Mouse (Mus musculus): Measurements from ENCODE around the gene Csnk1e. TPM values are rescaled to one million over a fixed set of nuclear protein-coding genes. Genes with fewer than 3 reads are reported as not detected.

Gene Csnk1e
- polyA plus RNA-seq, 2 experiments = 83.8 to 184 TPM

DNA sequence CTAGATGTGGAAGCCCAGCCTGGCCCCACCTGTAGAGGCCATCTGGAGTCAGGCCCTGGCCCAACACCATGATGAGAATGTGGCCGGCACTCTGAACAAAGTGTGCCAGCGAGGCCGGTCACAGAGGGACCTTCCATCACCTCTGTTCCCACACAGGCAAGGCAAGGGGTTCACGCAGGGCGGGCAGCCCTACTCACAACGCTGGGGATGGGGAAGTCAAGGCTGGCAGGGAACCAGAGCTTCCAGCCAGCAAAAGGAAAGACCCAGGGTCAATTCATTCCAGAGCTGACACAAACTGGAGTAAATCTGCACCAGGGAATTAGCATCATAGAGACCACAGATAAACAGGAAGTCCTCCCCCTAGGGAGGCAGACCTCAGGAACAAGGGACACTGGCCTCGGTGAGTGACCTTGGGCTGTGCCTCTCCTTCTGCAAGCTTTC is 18.9 kb downstream of the Csnk1e start:
- no peak overlapping the region for H3K9ac ChIP-seq (ENCODE audit: low read depth, low read length, severe bottlenecking)
- H3K27me3 ChIP-seq (ENCODE audit: control insufficient read depth, insufficient read depth, low read length) = no peaks in the 10 kb centered on the region
- no peak for DNase-seq (ENCODE audit: low spot score)
- peaks cover 22% of the 10 kb centered on the region for H3K4me1 ChIP-seq (ENCODE audit: control insufficient read depth, insufficient read depth, low read length)
- no peak overlapping the region for H3K27ac ChIP-seq (replicated peaks; ENCODE audit: low read depth, low read length)
- H3K4me2 ChIP-seq (replicated peaks; ENCODE audit: low read depth, low read length, severe bottlenecking) = no peak overlapping the region
- no peak for TF ChIP-seq POLR2A (IDR thresholded peaks at IDR 0.05; ENCODE audit: borderline replicate concordance, extremely low read depth, insufficient read depth, insufficient read length)
- ATAC-seq (ENCODE audit: low FRiP score, low read depth) = no peak
- WGBS = 71% methylated on average over 7 of the region's 7 CpGs
- no peak overlapping the region for H3K4me3 ChIP-seq (replicated peaks; ENCODE audit: low read length)
- H3K9me3 ChIP-seq (ENCODE audit: control insufficient read depth, low read length) = no peaks in the 10 kb centered on the region
- peaks cover 69% of the 10 kb centered on the region for H3K36me3 ChIP-seq (ENCODE audit: control insufficient read depth, insufficient read depth, low read length)

DNA sequence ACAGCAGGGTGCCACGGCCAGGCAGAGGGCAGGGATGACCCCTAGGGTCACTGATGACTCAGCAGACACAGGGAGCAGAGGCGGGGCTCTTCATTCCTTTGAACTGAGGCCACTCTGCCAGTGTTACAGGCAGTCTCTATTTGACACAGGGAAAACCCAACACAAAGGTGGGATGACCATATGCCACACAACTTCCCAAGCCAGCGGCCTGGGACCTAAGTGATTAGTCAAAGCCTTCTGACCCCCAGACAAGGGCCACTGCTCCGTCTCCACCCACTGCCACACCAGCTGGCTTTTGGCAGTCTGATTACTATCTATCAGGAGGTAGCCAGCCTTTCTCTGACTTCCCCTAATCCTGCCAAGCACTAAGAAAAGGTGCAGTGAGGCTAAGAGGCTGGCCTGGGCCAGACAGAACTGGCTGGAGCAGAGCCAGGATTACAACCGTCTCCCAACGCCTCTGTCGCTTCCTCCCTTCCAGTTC is 20.1 kb downstream of the Csnk1e start:
- H3K36me3 ChIP-seq (ENCODE audit: control insufficient read depth, insufficient read depth, low read length) = peaks cover 80% of the 10 kb centered on the region
- H3K9me3 ChIP-seq (ENCODE audit: control insufficient read depth, low read length) = no peaks in the 10 kb centered on the region
- WGBS = 59% methylated on average over 7 of the region's 7 CpGs
- H3K27me3 ChIP-seq (ENCODE audit: control insufficient read depth, insufficient read depth, low read length) = no peaks in the 10 kb centered on the region
- H3K9ac ChIP-seq (ENCODE audit: low read depth, low read length, severe bottlenecking) = no peak overlapping the region
- peaks cover 16% of the 10 kb centered on the region for H3K4me1 ChIP-seq (ENCODE audit: control insufficient read depth, insufficient read depth, low read length)
- H3K4me3 ChIP-seq (replicated peaks; ENCODE audit: low read length) = no peak overlapping the region
- ATAC-seq (ENCODE audit: low FRiP score, low read depth) = no peak
- no peak overlapping the region for H3K4me2 ChIP-seq (replicated peaks; ENCODE audit: low read depth, low read length, severe bottlenecking)
- no peak for TF ChIP-seq POLR2A (IDR thresholded peaks at IDR 0.05; ENCODE audit: borderline replicate concordance, extremely low read depth, insufficient read depth, insufficient read length)
- no peak for DNase-seq (ENCODE audit: low spot score)
- no peak overlapping the region for H3K27ac ChIP-seq (replicated peaks; ENCODE audit: low read depth, low read length)

DNA sequence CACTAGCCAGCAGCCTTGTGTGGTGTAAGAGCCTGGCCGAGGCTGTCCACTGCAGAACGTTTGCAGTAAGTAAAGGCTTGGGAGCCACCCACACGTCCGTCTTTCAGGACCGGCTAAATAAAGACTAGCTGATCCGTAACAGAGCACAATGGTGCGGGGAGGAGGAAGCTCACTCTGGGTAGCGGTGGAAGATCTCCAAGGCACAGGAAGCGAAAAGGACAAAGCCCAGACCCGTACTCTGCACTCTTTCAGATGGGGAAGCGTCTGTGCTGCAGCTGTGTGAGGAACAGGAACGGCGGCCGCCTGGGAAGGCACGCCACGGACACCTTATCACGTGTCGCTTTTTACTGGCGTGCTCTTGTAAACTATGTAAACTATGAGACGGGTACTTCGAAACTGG is 22.5 kb downstream of the Csnk1e start:
- no peak overlapping the region for H3K4me2 ChIP-seq (replicated peaks; ENCODE audit: low read depth, low read length, severe bottlenecking)
- no peaks in the 10 kb centered on the region for H3K9me3 ChIP-seq (ENCODE audit: control insufficient read depth, low read length)
- H3K36me3 ChIP-seq (ENCODE audit: control insufficient read depth, insufficient read depth, low read length) = peaks cover 92% of the 10 kb centered on the region
- 62% methylated on average over 21 of the region's 21 CpGs for WGBS
- H3K4me1 ChIP-seq (ENCODE audit: control insufficient read depth, insufficient read depth, low read length) = no peaks in the 10 kb centered on the region; the same call in 1 of the 2 replicates
- H3K9ac ChIP-seq (ENCODE audit: low read depth, low read length, severe bottlenecking) = no peak overlapping the region
- no peak overlapping the region for H3K4me3 ChIP-seq (replicated peaks; ENCODE audit: low read length)
- DNase-seq (ENCODE audit: low spot score) = peak; percentile 30
- no peak for TF ChIP-seq POLR2A (IDR thresholded peaks at IDR 0.05; ENCODE audit: borderline replicate concordance, extremely low read depth, insufficient read depth, insufficient read length)
- ATAC-seq (ENCODE audit: low FRiP score, low read depth) = peak; percentile 20; the same call in 1 of the 2 replicates
- H3K27me3 ChIP-seq (ENCODE audit: control insufficient read depth, insufficient read depth, low read length) = no peaks in the 10 kb centered on the region
- H3K27ac ChIP-seq (replicated peaks; ENCODE audit: low read depth, low read length) = 0 out of 2 replicates have a peak overlapping the region, but pooled peaks have one; percentile 19

DNA sequence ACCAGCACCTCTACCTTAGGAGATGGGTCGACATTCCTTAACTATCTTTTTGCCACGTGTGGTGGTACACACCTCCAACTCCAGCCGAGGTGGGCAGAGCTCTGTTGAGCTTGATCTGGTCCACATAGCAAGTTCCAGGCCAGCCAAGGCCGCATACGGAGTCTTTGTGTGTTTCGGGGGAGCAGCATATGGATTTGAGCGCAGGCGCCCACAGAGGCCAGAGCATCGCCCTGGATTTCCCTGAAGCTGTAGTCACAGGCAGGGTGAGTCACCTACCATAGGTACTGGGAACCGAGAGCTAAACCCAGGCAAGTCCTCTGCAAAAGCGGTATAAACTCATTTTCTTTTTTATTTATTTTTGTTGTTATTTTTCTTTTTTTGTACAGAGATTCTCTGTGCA is 23.0 kb downstream of the Csnk1e start:
- Histone ChIP-seq H3K4me1 (ENCODE audit: control insufficient read depth, insufficient read depth, low read length) (no peaks in the 10 kb centered on the region; the same call in 1 of the 2 replicates), H3K36me3 (ENCODE audit: control insufficient read depth, insufficient read depth, low read length) (peaks cover 92% of the 10 kb centered on the region), H3K27ac (replicated peaks; ENCODE audit: low read depth, low read length) (0 out of 2 replicates have a peak overlapping the region, but pooled peaks have one; percentile 19), H3K4me2 (replicated peaks; ENCODE audit: low read depth, low read length, severe bottlenecking) (no peak overlapping the region), H3K27me3 (ENCODE audit: control insufficient read depth, insufficient read depth, low read length) (no peaks in the 10 kb centered on the region), H3K9ac (ENCODE audit: low read depth, low read length, severe bottlenecking) (no peak overlapping the region), H3K9me3 (ENCODE audit: control insufficient read depth, low read length) (no peaks in the 10 kb centered on the region), H3K4me3 (replicated peaks; ENCODE audit: low read length) (no peak overlapping the region)
- no peak for TF ChIP-seq POLR2A (IDR thresholded peaks at IDR 0.05; ENCODE audit: borderline replicate concordance, extremely low read depth, insufficient read depth, insufficient read length)
- WGBS = 86% methylated on average over 11 of the region's 11 CpGs
- DNase-seq (ENCODE audit: low spot score) (no peak), ATAC-seq (ENCODE audit: low FRiP score, low read depth) (no peak)

DNA sequence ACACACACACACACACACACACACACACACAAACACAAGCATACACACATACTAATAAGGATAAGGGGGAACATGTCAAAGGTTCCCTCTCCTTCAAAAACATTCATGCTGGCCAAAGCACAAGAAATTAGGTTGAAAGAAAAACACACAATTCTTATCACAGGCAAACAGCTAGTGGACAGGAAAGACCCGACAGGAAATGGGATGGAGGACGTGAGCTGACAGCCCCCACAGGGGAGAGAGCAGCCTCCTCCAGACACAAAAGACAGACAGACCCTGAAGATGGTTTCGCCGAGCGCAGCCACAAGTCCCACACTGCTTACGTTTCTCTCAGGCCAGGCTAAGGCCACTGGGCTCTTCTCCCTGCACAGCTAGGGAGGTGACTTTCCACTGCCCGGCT is 23.4 kb downstream of the Csnk1e start:
- Histone ChIP-seq H3K4me3 (replicated peaks; ENCODE audit: low read length) (no peak overlapping the region), H3K4me1 (ENCODE audit: control insufficient read depth, insufficient read depth, low read length) (no peaks in the 10 kb centered on the region), H3K9ac (ENCODE audit: low read depth, low read length, severe bottlenecking) (no peak overlapping the region), H3K27ac (replicated peaks; ENCODE audit: low read depth, low read length) (no peak overlapping the region), H3K27me3 (ENCODE audit: control insufficient read depth, insufficient read depth, low read length) (no peaks in the 10 kb centered on the region), H3K9me3 (ENCODE audit: control insufficient read depth, low read length) (no peaks in the 10 kb centered on the region), H3K4me2 (replicated peaks; ENCODE audit: low read depth, low read length, severe bottlenecking) (no peak overlapping the region), H3K36me3 (ENCODE audit: control insufficient read depth, insufficient read depth, low read length) (peaks cover 92% of the 10 kb centered on the region)
- 78% methylated on average over 7 of the region's 7 CpGs for WGBS
- DNase-seq (ENCODE audit: low spot score) (no peak), ATAC-seq (ENCODE audit: low FRiP score, low read depth) (no peak)
- TF ChIP-seq POLR2A (IDR thresholded peaks at IDR 0.05; ENCODE audit: borderline replicate concordance, extremely low read depth, insufficient read depth, insufficient read length) = no peak
